Mouse (Mus musculus) forebrain, embryonic 16.5 days (tissue): ENCODE data around the gene Crip3. TPM values are rescaled to one million over a fixed set of nuclear protein-coding genes. Genes with fewer than 3 reads are reported as not detected.

Experiments used
- ATAC-seq: fragments of 200-750 bp; cut with Nextera tagmentation; 2 replicates; pipeline ENCODE4 v1.8.0; 2017; ENCODE audit warnings: mild to moderate bottlenecking, moderate library complexity
- H3K27ac ChIP-seq: fragments of 300-500 bp; sonication (generic); 2 replicates; pipeline ENCODE4 v1.5.1; 2014; ENCODE audit warnings: low read length, control low read depth
- H3K27me3 ChIP-seq: fragments of 300-500 bp; sonication (generic); replicated peaks from 2 replicates; pipeline ENCODE4 v1.6.1; 2014; ENCODE audit warnings: low read length; ENCODE audit not compliant: control insufficient read depth, insufficient read depth
- H3K36me3 ChIP-seq: fragments of 300-500 bp; sonication (generic); 2 replicates; pipeline ENCODE4 v1.6.1; 2014; ENCODE audit not compliant: control insufficient read depth, insufficient read depth
- H3K4me1 ChIP-seq: fragments of 300-500 bp; sonication (generic); replicated peaks from 2 replicates; pipeline ENCODE4 v1.6.1; 2014; ENCODE audit warnings: low read length; ENCODE audit not compliant: control insufficient read depth, insufficient read depth
- H3K4me2 ChIP-seq: fragments of 300-500 bp; sonication (generic); 2 replicates; pipeline ENCODE4 v1.6.1; 2014; ENCODE audit warnings: mild to moderate bottlenecking, low read length, control low read depth
- H3K4me3 ChIP-seq: fragments of 300-500 bp; sonication (generic); replicated peaks from 2 replicates; pipeline ENCODE4 v1.5.1; 2014; ENCODE audit warnings: mild to moderate bottlenecking, low read length, control low read depth
- H3K9ac ChIP-seq: fragments of 300-500 bp; sonication (generic); replicated peaks from 2 replicates; pipeline ENCODE4 v1.6.1; 2014; ENCODE audit warnings: low read depth, low read length, control low read depth
- H3K9me3 ChIP-seq: fragments of 300-500 bp; sonication (generic); 2 replicates; pipeline ENCODE4 v1.6.1; 2016; ENCODE audit warnings: low read length; ENCODE audit not compliant: control insufficient read depth
- WGBS: fragments of 180-500 bp; shearing (Covaris S2); extraction: QIAGEN DNeasy Blood & Tissue Kit; methylation state at CpG from one replicate; pipeline ENCODE4 v1.1.7; 2014; 5-methylcytosine and 5-hydroxymethylcytosine counted together
- polyA plus RNA-seq: library from polyadenylated mRNA; unstranded; fragments of >200 nt; fragmentation: Nextera tagmentation; extraction: Ambion mirVana; gene quantifications from 2 replicates; pipeline ENCODE4 v1.2.1, GENCODE M21; 2015

Gene Crip3
- polyA plus RNA-seq = 2.1 and 2.2 TPM in 2 replicates

DNA sequence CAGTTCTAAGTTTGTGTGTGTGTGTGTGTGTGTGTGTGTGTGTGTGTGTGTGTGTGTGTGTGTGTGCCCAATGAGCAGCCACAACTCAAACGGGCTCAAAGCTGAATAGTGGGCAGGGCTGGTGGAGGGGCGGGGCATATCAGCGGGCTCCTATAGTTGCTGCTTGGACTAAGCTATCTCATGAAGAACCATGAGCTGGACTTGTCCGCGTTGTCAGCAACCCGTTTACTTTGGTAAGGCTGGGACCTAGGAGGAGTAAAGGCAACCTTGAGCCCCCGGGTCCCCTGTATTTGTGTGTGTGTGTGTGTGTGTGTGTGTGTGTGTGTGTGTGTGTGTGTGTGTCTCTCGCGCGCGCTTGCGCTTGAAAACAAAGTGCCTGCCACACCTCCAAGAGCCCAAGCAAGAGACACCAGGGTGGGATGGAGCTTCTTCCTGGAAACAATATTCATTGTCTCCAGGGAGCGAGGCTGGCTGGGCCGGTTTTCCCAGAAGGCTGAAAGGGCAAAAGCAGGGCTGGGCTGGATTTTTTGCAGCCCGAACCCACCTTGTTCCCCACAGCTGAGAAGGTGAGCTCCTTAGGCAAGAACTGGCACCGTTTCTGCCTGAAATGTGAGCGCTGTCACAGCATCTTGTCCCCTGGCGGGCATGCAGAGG lies at the start of gene Crip3:
Crip3 (plus strand) TSS at position 166 of the 654 bp plus-strand sequence.
- no peak within 1 kb of the TSS for H3K9ac ChIP-seq
- 11% methylated on average over 18 of the region's 18 CpGs for WGBS
- H3K4me2 ChIP-seq = peak within 1 kb of the TSS; percentile 31; the same call in 1 of the 2 replicates
- no peaks in the 10 kb centered on the region for H3K27me3 ChIP-seq
- H3K4me3 ChIP-seq = no peak within 1 kb of the TSS
- 0 out of 2 replicates have a peak, but pooled peaks cover 2% of the 10 kb centered on the region for H3K36me3 ChIP-seq
- no peak for ATAC-seq
- no peaks in the 10 kb centered on the region for H3K9me3 ChIP-seq
- H3K4me1 ChIP-seq = no peaks in the 10 kb centered on the region
- H3K27ac ChIP-seq = no peak within 1 kb of the TSS

DNA sequence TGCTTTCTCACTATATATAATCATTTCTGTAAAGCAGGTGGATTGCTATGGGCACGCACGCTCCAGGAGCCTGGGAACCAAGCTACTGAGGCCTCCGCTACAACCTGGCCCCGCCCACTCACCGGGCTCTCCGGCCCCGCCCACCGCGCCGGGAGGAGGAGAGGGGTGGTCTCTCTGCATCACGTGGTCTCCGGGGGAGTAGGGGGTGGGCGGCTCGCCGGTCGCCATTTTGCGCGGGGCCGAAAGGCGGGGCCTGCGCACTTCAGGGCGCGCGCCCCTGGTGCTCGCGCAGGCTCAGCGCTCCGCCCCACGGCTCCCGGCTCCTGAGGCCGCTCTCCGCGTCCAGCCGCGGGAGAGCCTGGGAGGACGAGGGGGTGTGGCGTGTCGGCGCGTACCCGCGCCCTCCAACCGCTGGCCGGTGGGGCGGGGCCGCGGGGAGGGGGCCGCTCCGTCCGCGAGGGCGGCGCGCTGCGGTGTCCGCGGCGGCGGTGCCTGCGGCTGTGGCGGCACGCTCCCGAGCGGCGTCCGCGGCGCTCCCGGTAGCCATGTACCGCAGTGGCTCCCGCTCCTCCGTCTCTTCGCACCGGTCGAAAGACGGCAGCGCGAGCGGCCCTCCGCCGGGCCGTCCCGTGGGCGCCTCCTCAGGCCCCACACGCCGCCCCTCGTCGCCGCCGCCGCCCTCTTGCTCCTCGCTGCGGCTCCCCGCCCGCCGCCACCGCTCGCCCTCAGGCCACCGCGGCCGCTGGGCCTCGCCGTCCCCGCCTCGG lies 45.2 kb upstream of the Crip3 start, which contains the start of gene Zfp318:
Zfp318 (plus strand) TSS at position 438 of the 767 bp plus-strand sequence.
- peaks cover 13% of the 10 kb centered on the region for H3K4me1 ChIP-seq
- WGBS = under 1% methylated on average over 66 of the region's 105 CpGs
- peak within 1 kb of the TSS; percentile 89 for H3K4me3 ChIP-seq

DNA sequence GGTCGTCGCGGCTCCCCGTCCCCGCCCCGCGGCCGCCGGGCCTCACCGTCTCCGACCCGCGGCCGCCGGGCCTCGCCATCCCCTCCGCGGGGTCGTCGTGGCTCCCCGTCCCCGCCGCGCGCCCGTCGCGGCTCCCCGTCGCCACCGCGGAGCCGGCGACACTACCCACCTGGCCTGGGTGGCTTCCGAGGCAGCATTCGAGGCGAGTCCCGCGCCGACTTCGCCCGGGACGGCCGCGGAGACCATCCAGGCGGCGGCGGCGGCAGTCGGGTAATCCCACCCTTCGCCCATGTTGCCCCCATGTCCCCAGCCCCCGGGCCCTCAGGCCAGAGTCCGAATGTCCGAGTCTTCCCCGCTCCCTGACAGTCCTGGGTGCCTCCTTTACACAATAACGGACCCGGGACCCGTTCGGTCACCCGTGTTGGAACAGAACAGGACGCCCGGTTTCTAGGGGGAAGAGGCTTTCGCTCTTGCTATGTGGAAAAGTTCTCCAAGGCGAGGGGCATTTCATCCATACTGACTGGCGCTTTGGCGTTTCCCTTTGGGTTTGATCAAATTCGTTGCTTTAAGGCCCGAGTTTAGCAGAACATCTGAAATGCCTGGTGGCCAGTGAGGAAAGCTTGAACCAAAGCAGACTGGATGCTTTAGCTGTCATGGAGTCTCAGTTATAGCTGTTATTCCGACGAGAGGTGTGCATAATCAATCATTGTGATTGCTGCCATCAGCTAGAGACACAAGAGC lies 44.5 kb upstream of the Crip3 start:
- peak overlapping the region; percentile 89 for H3K27ac ChIP-seq
- peak overlapping the region; percentile 89 for H3K4me3 ChIP-seq
- peak overlapping the region; percentile 94 for H3K9ac ChIP-seq
- no peaks in the 10 kb centered on the region for H3K27me3 ChIP-seq
- WGBS = under 1% methylated on average over 70 of the region's 70 CpGs
- no peak for ATAC-seq
- peaks cover under 1% of the 10 kb centered on the region; the same call in 1 of the 2 replicates for H3K36me3 ChIP-seq
- H3K4me1 ChIP-seq = peaks cover 13% of the 10 kb centered on the region
- H3K4me2 ChIP-seq = peak overlapping the region; percentile 65
- H3K9me3 ChIP-seq = no peaks in the 10 kb centered on the region

More for the DNA sequence above, 45.2 kb upstream of the Crip3 start, which contains the start of gene Zfp318:
- Histone ChIP-seq H3K27me3 (no peaks in the 10 kb centered on the region), H3K27ac (peak within 1 kb of the TSS; percentile 89), H3K4me2 (peak within 1 kb of the TSS; percentile 65), H3K36me3 (no peaks in the 10 kb centered on the region), H3K9ac (peak within 1 kb of the TSS; percentile 94), H3K9me3 (no peaks in the 10 kb centered on the region)
- peak; percentile 97 for ATAC-seq

DNA sequence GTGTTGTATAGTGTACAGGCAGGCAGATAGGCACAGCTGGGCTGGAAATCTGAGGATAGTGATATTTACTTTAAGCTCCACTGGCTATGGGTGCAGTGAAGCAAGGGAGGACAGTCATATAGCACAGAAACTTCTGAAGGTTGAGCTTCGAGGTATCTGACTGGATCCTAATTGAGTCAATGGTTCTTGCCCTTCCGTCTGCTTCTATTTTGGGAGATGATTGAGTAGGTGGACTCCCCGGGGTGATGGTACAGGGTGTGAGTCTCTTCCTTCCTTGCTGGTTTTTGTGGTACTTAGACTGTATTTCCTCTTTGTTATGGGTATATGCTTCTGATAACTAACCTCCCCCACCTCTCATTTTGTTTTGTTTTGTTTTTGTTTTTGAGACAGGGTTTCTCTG lies 40.5 kb upstream of the Crip3 start:
- WGBS = 94% methylated on average over 3 of the region's 3 CpGs
- Histone ChIP-seq H3K27ac (no peak overlapping the region), H3K4me2 (no peak overlapping the region), H3K9me3 (no peaks in the 10 kb centered on the region), H3K4me3 (no peak overlapping the region), H3K9ac (no peak overlapping the region), H3K27me3 (no peaks in the 10 kb centered on the region), H3K36me3 (peaks cover 4% of the 10 kb centered on the region), H3K4me1 (peaks cover 13% of the 10 kb centered on the region)
- no peak for ATAC-seq

DNA sequence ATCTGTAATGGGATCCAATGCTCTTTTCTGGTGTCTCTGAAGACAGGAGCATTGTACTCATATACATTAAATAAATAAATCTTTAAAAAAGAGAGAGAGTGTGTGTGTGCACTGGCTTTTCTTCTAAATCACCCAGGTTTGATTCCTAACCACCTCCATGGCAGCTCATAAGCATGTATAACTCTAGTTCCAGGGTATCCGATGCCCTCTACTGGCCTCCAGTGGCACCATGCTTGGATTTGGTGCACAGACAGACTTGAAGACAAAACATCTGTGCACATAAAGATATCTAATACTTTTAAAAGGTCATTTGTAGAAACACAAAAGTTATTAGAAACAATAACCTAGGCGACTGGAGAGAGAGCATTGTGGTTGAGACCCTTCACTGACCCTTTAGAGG lies 35.7 kb upstream of the Crip3 start:
- ATAC-seq = no peak
- H3K9ac ChIP-seq = no peak overlapping the region
- H3K4me1 ChIP-seq = no peaks in the 10 kb centered on the region
- no peak overlapping the region for H3K27ac ChIP-seq
- 50% methylated on average over 2 of the region's 2 CpGs for WGBS
- no peak overlapping the region for H3K4me2 ChIP-seq
- H3K4me3 ChIP-seq = no peak overlapping the region
- H3K9me3 ChIP-seq = no peaks in the 10 kb centered on the region
- H3K27me3 ChIP-seq = no peaks in the 10 kb centered on the region
- peaks cover 14% of the 10 kb centered on the region for H3K36me3 ChIP-seq

DNA sequence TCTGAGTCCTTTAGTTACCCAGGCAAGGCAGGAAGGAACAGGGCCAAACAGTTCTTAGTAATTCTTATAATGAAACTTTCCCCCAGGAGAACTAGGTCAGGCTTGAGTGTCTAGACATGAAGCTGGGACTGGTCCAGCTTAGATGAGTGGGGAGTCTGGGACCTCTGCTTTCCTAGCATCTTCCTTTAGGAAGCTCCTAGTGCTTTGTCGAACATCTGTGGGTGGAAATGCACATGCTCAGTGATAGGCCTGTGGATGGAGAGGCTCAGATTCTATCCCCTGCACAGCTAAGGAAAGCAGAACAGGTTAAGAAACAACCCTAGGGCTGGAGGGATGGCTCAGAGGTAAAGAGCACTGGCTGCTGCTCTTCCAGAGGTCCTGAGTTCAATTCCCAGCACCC lies 34.1 kb upstream of the Crip3 start:
- H3K4me1 ChIP-seq = no peaks in the 10 kb centered on the region
- WGBS = 91% methylated on average over 1 of the region's 1 CpGs
- H3K27ac ChIP-seq = no peak overlapping the region
- ATAC-seq = no peak
- peaks cover 25% of the 10 kb centered on the region for H3K36me3 ChIP-seq
- H3K9ac ChIP-seq = no peak overlapping the region
- H3K4me2 ChIP-seq = no peak overlapping the region
- H3K27me3 ChIP-seq = no peaks in the 10 kb centered on the region
- no peak overlapping the region for H3K4me3 ChIP-seq
- H3K9me3 ChIP-seq = no peaks in the 10 kb centered on the region

DNA sequence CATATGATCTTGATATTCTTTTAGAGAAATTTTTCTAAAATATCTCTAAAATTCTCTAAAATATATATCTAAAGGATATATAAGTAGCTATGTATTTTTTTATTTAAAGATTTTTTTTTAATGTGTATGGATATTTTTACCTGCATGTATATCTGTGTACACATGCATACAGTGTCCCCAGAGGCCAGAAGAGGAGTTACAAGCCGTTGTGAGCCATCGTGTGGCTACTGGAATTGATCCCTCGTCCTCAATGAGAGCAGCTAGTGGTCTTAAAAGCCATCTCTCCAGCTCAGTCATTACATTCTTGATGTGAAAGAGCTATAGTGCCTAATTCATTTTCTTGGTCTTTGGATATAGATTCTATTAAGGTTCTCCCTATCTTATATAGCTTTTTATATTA lies 20.2 kb upstream of the Crip3 start:
- H3K27ac ChIP-seq = no peak overlapping the region
- no peak overlapping the region for H3K4me3 ChIP-seq
- peaks cover 29% of the 10 kb centered on the region for H3K36me3 ChIP-seq
- no peaks in the 10 kb centered on the region for H3K9me3 ChIP-seq
- ATAC-seq = no peak
- WGBS = 29% methylated on average over 3 of the region's 3 CpGs
- no peak overlapping the region for H3K9ac ChIP-seq
- H3K4me2 ChIP-seq = no peak overlapping the region
- H3K27me3 ChIP-seq = no peaks in the 10 kb centered on the region
- H3K4me1 ChIP-seq = no peaks in the 10 kb centered on the region

DNA sequence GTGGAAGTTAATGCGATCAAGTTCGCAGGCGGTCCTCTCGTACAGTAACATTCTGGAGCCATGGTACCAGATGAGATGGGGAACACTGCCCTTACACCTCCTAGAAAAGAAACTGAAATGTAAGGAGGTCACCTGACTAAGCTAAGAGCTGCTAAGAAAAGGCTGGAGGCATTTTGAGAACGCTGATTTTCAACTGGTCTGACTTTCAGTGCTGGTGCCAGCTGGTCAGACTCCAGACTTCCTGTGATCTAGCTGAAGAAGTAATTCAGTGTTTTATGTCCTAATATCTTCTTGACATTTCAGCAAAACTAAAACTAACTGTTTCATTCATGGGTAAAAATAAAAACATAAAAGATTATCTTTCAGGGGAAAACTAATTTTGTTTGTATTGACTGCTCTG lies 10.1 kb upstream of the Crip3 start:
- 53% methylated on average over 5 of the region's 5 CpGs for WGBS
- Histone ChIP-seq H3K4me3 (no peak overlapping the region), H3K27ac (no peak overlapping the region), H3K9ac (no peak overlapping the region), H3K4me2 (no peak overlapping the region), H3K36me3 (peaks cover 5% of the 10 kb centered on the region), H3K4me1 (peaks cover 5% of the 10 kb centered on the region; the same call in 1 of the 2 replicates), H3K9me3 (no peaks in the 10 kb centered on the region), H3K27me3 (no peaks in the 10 kb centered on the region)
- no peak for ATAC-seq

DNA sequence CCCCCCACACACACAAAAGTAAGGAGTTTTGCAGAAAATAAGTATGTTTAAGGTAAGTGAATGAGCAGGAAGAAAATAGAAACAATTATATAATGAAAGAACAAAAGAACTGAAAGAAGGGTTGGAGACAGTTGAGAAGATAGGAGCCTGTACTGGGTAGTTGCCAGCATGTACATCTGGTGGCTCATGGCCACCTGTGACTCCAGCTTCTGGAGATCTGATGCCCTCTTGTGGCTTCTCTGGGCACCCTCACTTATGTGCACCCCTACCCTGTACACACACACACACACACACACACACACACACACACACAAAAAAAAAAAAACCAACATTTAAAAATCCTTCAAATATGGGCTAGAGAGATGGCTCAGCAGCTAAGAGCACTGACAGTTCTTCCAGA lies 9.0 kb upstream of the Crip3 start:
- H3K4me2 ChIP-seq = no peak overlapping the region
- no peak overlapping the region for H3K27ac ChIP-seq
- no peaks in the 10 kb centered on the region for H3K27me3 ChIP-seq
- H3K9ac ChIP-seq = no peak overlapping the region
- no peaks in the 10 kb centered on the region for H3K36me3 ChIP-seq
- ATAC-seq = no peak
- H3K9me3 ChIP-seq = no peaks in the 10 kb centered on the region
- peaks cover 5% of the 10 kb centered on the region; the same call in 1 of the 2 replicates for H3K4me1 ChIP-seq
- no peak overlapping the region for H3K4me3 ChIP-seq
